Mouse (Mus musculus): ENCODE results near the gene Rfx6. TPM values are rescaled to one million over a fixed set of nuclear protein-coding genes. Genes with fewer than 3 reads are reported as not detected.
A peak's percentile ranks its signal among the peaks of the same experiment; 100 is the strongest.

The Rfx6 gene
- not detected in 2 replicates for polyA plus RNA-seq (2014; fragmentation: Nextera tagmentation; extraction: Ambion mirVana)

- peak within 1 kb of the TSS; percentile 84 for H3K4me2 ChIP-seq
- under 1% methylated on average over 38 of the region's 38 CpGs for WGBS
- no peaks in the 10 kb centered on the region for H3K9me3 ChIP-seq (ENCODE audit: control insufficient read depth, low read length)
- H3K27ac ChIP-seq (ENCODE audit: low read depth, low read length): no peak within 1 kb of the TSS
- H3K36me3 ChIP-seq (ENCODE audit: control insufficient read depth, insufficient read depth, low read length): no peaks in the 10 kb centered on the region
- DNase-seq (ENCODE audit: low spot score, missing footprints) (peak; percentile 94), ATAC-seq (ENCODE audit: low FRiP score) (peak; percentile 76)
- peak within 1 kb of the TSS; percentile 45 for H3K9ac ChIP-seq (ENCODE audit: low read length)
- peak within 1 kb of the TSS; percentile 43 for H3K4me3 ChIP-seq (ENCODE audit: low read depth, low read length)
- peaks cover 28% of the 10 kb centered on the region for H3K27me3 ChIP-seq (ENCODE audit: control insufficient read depth, insufficient read depth, low read length)
- H3K4me1 ChIP-seq (ENCODE audit: control insufficient read depth, insufficient read depth, low read length): peaks cover 3% of the 10 kb centered on the region; the same call in 1 of the 2 replicates
Observed at GRCm38 (mm10) chr10:51677548-51678250, at the start of gene Rfx6. Gene Rfx6, plus strand, starts transcription at chr10:51677756.

GRCm38 (mm10) chr10:51631411-51632136 is 46.0 kb upstream of the Rfx6 start, which contains the start of gene Gprc6a:
Gene Gprc6a, minus strand, starts transcription at chr10:51631461.
- no peaks in the 10 kb centered on the region for H3K36me3 ChIP-seq (ENCODE audit: control insufficient read depth, insufficient read depth, low read length)
- ATAC-seq (ENCODE audit: low FRiP score): no peak
- H3K4me1 ChIP-seq (ENCODE audit: control insufficient read depth, insufficient read depth, low read length): no peaks in the 10 kb centered on the region
- H3K4me3 ChIP-seq (ENCODE audit: low read depth, low read length): no peak within 1 kb of the TSS
- WGBS: 75% methylated on average over 8 of the region's 8 CpGs
- H3K4me2 ChIP-seq: no peak within 1 kb of the TSS
- no peak within 1 kb of the TSS for H3K27ac ChIP-seq (ENCODE audit: low read depth, low read length)
- H3K9ac ChIP-seq (ENCODE audit: low read length): no peak within 1 kb of the TSS
- no peaks in the 10 kb centered on the region for H3K27me3 ChIP-seq (ENCODE audit: control insufficient read depth, insufficient read depth, low read length)
- DNase-seq (ENCODE audit: low spot score, missing footprints): no peak
- no peaks in the 10 kb centered on the region for H3K9me3 ChIP-seq (ENCODE audit: control insufficient read depth, low read length)

- Histone ChIP-seq H3K4me3 (ENCODE audit: low read depth, low read length) (no peak overlapping the region), H3K9me3 (ENCODE audit: control insufficient read depth, low read length) (no peaks in the 10 kb centered on the region), H3K36me3 (ENCODE audit: control insufficient read depth, insufficient read depth, low read length) (no peaks in the 10 kb centered on the region), H3K27ac (ENCODE audit: low read depth, low read length) (no peak overlapping the region), H3K4me2 (no peak overlapping the region), H3K27me3 (ENCODE audit: control insufficient read depth, insufficient read depth, low read length) (no peaks in the 10 kb centered on the region), H3K4me1 (ENCODE audit: control insufficient read depth, insufficient read depth, low read length) (no peaks in the 10 kb centered on the region), H3K9ac (ENCODE audit: low read length) (no peak overlapping the region)
- DNase-seq (ENCODE audit: low spot score, missing footprints) (no peak), ATAC-seq (ENCODE audit: low FRiP score) (no peak)
- WGBS: 65% methylated on average over 3 of the region's 3 CpGs
Observed at GRCm38 (mm10) chr10:51649506-51650221, 27.9 kb upstream of the Rfx6 start.

GRCm38 (mm10) chr10:51657324-51657723 is 20.2 kb upstream of the Rfx6 start:
- 75% methylated on average over 1 of the region's 1 CpGs for WGBS
- H3K4me1 ChIP-seq (ENCODE audit: control insufficient read depth, insufficient read depth, low read length): no peaks in the 10 kb centered on the region
- no peak overlapping the region for H3K27ac ChIP-seq (ENCODE audit: low read depth, low read length)
- no peak overlapping the region for H3K4me3 ChIP-seq (ENCODE audit: low read depth, low read length)
- no peaks in the 10 kb centered on the region for H3K27me3 ChIP-seq (ENCODE audit: control insufficient read depth, insufficient read depth, low read length)
- H3K36me3 ChIP-seq (ENCODE audit: control insufficient read depth, insufficient read depth, low read length): no peaks in the 10 kb centered on the region
- no peak overlapping the region for H3K4me2 ChIP-seq
- H3K9me3 ChIP-seq (ENCODE audit: control insufficient read depth, low read length): no peaks in the 10 kb centered on the region
- DNase-seq (ENCODE audit: low spot score, missing footprints) (no peak), ATAC-seq (ENCODE audit: low FRiP score) (no peak)
- no peak overlapping the region for H3K9ac ChIP-seq (ENCODE audit: low read length)

- ATAC-seq (ENCODE audit: low FRiP score) (no peak), DNase-seq (ENCODE audit: low spot score, missing footprints) (no peak)
- Histone ChIP-seq H3K27ac (ENCODE audit: low read depth, low read length) (no peak overlapping the region), H3K4me3 (ENCODE audit: low read depth, low read length) (no peak overlapping the region), H3K9ac (ENCODE audit: low read length) (no peak overlapping the region), H3K36me3 (ENCODE audit: control insufficient read depth, insufficient read depth, low read length) (no peaks in the 10 kb centered on the region), H3K27me3 (ENCODE audit: control insufficient read depth, insufficient read depth, low read length) (no peaks in the 10 kb centered on the region; the same call in 1 of the 2 replicates), H3K4me2 (no peak overlapping the region), H3K9me3 (ENCODE audit: control insufficient read depth, low read length) (no peaks in the 10 kb centered on the region), H3K4me1 (ENCODE audit: control insufficient read depth, insufficient read depth, low read length) (no peaks in the 10 kb centered on the region)
Observed at GRCm38 (mm10) chr10:51669334-51669733, 8.2 kb upstream of the Rfx6 start.

GRCm38 (mm10) chr10:51671583-51671982 is 6.0 kb upstream of the Rfx6 start:
- ATAC-seq (ENCODE audit: low FRiP score) (peak; percentile 14; the same call in 1 of the 2 replicates), DNase-seq (ENCODE audit: low spot score, missing footprints) (no peak)
- 81% methylated on average over 4 of the region's 4 CpGs for WGBS

GRCm38 (mm10) chr10:51672082-51672779 is 5.3 kb upstream of the Rfx6 start:
- ATAC-seq (ENCODE audit: low FRiP score): peak; percentile 65
- H3K9ac ChIP-seq (ENCODE audit: low read length): no peak overlapping the region
- no peak overlapping the region for H3K4me2 ChIP-seq
- no peaks in the 10 kb centered on the region for H3K36me3 ChIP-seq (ENCODE audit: control insufficient read depth, insufficient read depth, low read length)
- 47% methylated on average over 1 of the region's 1 CpGs for WGBS
- no peak overlapping the region for H3K27ac ChIP-seq (ENCODE audit: low read depth, low read length)
- H3K27me3 ChIP-seq (ENCODE audit: control insufficient read depth, insufficient read depth, low read length): peaks cover 16% of the 10 kb centered on the region
- no peak overlapping the region for H3K4me3 ChIP-seq (ENCODE audit: low read depth, low read length)
- H3K9me3 ChIP-seq (ENCODE audit: control insufficient read depth, low read length): no peaks in the 10 kb centered on the region
- no peak for DNase-seq (ENCODE audit: low spot score, missing footprints)
- no peaks in the 10 kb centered on the region for H3K4me1 ChIP-seq (ENCODE audit: control insufficient read depth, insufficient read depth, low read length)

More at GRCm38 (mm10) chr10:51671583-51671982, 6.0 kb upstream of the Rfx6 start:
- H3K4me3 ChIP-seq (ENCODE audit: low read depth, low read length): no peak overlapping the region
- no peak overlapping the region for H3K27ac ChIP-seq (ENCODE audit: low read depth, low read length)
- H3K4me1 ChIP-seq (ENCODE audit: control insufficient read depth, insufficient read depth, low read length): no peaks in the 10 kb centered on the region
- peaks cover 10% of the 10 kb centered on the region; the same call in 1 of the 2 replicates for H3K27me3 ChIP-seq (ENCODE audit: control insufficient read depth, insufficient read depth, low read length)
- no peak overlapping the region for H3K4me2 ChIP-seq
- H3K9ac ChIP-seq (ENCODE audit: low read length): no peak overlapping the region
- H3K9me3 ChIP-seq (ENCODE audit: control insufficient read depth, low read length): no peaks in the 10 kb centered on the region
- H3K36me3 ChIP-seq (ENCODE audit: control insufficient read depth, insufficient read depth, low read length): no peaks in the 10 kb centered on the region

- peaks cover 3% of the 10 kb centered on the region; the same call in 1 of the 2 replicates for H3K4me1 ChIP-seq (ENCODE audit: control insufficient read depth, insufficient read depth, low read length)
- DNase-seq (ENCODE audit: low spot score, missing footprints) (peak; percentile 84), ATAC-seq (ENCODE audit: low FRiP score) (peak; percentile 48; the same call in 1 of the 2 replicates)
- H3K27ac ChIP-seq (ENCODE audit: low read depth, low read length): no peak overlapping the region
- H3K36me3 ChIP-seq (ENCODE audit: control insufficient read depth, insufficient read depth, low read length): no peaks in the 10 kb centered on the region
- peak overlapping the region; percentile 84 for H3K4me2 ChIP-seq
- H3K9me3 ChIP-seq (ENCODE audit: control insufficient read depth, low read length): no peaks in the 10 kb centered on the region
- WGBS: 4% methylated on average over 10 of the region's 10 CpGs
- no peak overlapping the region for H3K9ac ChIP-seq (ENCODE audit: low read length)
- H3K27me3 ChIP-seq (ENCODE audit: control insufficient read depth, insufficient read depth, low read length): peaks cover 28% of the 10 kb centered on the region
- peak overlapping the region; percentile 43 for H3K4me3 ChIP-seq (ENCODE audit: low read depth, low read length)
Observed at GRCm38 (mm10) chr10:51678251-51678639, 689 bp downstream of the Rfx6 start.
